Mouse (Mus musculus) embryonic stem cell, embryonic (primary cell): ENCODE data around the gene Paqr7.

Experiments
- CTCF ChIA-PET, 4 experiments: fragments of 300-600 bp in 2 of 4; fragments of 350-600 bp in 2 of 4; sonication (Branson Sonifier 250); formaldehyde crosslinking; loops; one replicate each; lab custom pipeline; 2022; ENCODE audit warnings: inconsistent platforms in 2 of 4; lab: Charles Lee
- POLR2A ChIA-PET, 4 experiments: fragments of 300-600 bp in 2 of 4; fragments of 350-600 bp in 2 of 4; sonication (Branson Sonifier 250); formaldehyde crosslinking; loops; one replicate each; lab custom pipeline; 2022; ENCODE audit warnings: antibody characterized with exemption in 4 of 4, inconsistent platforms in 1 of 4; lab: Charles Lee

Paqr7 gene

GRCm38 (mm10) chr4:134496595-134497210 lies at the start of gene Paqr7:
TSS of gene Paqr7 (plus strand) at chr4:134496697.
- CTCF ChIA-PET = interaction anchor here in 3 of 4 experiments (0.5 to 3.1 kb wide), 16 partner anchors 9 to 297 kb away, joined by 3 to 14 read pairs (median 4); partner anchors contain the start of genes Aunip (in 2 of the 3) and Pafah2 (in 1 of the 3)
- POLR2A ChIA-PET = interaction anchor here in 3 of 4 experiments (0.6 to 6.6 kb wide), 30 partner anchors 9 to 310 kb away, joined by 3 to 50 read pairs (median 5); partner anchors contain the start of genes Aunip (in 2 of the 3), Cep85 (in 1 of the 3), Pafah2 (in 1 of the 3) and Stmn1 (in 1 of the 3)

GRCm38 (mm10) chr4:134447966-134448365 lies 48.5 kb upstream of the Paqr7 start:
- ChIA-PET POLR2A (interaction anchor here in 3 of 4 experiments (0.6 to 8.0 kb wide), 17 partner anchors 8 to 332 kb away, joined by 3 to 96 read pairs (median 5); partner anchors contain the start of gene Stmn1 (in 2 of the 3)), CTCF (interaction anchor here in 2 of 4 experiments (0.9 to 1.8 kb wide), 6 partner anchors 11 to 52 kb away, joined by 3 to 10 read pairs (median 6); partner anchors contain the start of gene Pafah2 (in 1 of the 2))

- ChIA-PET CTCF (interaction anchor here in 3 of 4 experiments (0.5 to 1.6 kb wide), 8 partner anchors 19 to 1621 kb away, joined by 3 to 7 read pairs (median 4); partner anchors contain the start of gene Pafah2 (in 1 of the 3)), POLR2A (interaction anchor here in 2 of 4 experiments (0.8 to 8.0 kb wide), 23 partner anchors 8 to 473 kb away, joined by 3 to 96 read pairs (median 5); partner anchors contain the start of genes Aunip (in 2 of the 2), Stmn1 (in 2 of the 2), Pafah2 (in 1 of the 2) and Rsrp1 (in 1 of the 2))
Observed at GRCm38 (mm10) chr4:134449595-134450391, 46.7 kb upstream of the Paqr7 start.

GRCm38 (mm10) chr4:134450392-134451195 lies 45.9 kb upstream of the Paqr7 start:
- CTCF ChIA-PET = interaction anchor here in 3 of 4 experiments (0.6 to 1.6 kb wide), 7 partner anchors 20 to 106 kb away, joined by 3 to 7 read pairs (median 5); partner anchors contain the start of gene Pafah2 (in 1 of the 3)
- POLR2A ChIA-PET = interaction anchor here in 2 of 4 experiments (0.9 to 8.0 kb wide), 21 partner anchors 8 to 473 kb away, joined by 3 to 96 read pairs (median 5); partner anchors contain the start of genes Aunip (in 2 of the 2), Stmn1 (in 2 of the 2), Pafah2 (in 1 of the 2) and Rsrp1 (in 1 of the 2)

GRCm38 (mm10) chr4:134451484-134451883 lies 45.0 kb upstream of the Paqr7 start:
- ChIA-PET POLR2A (interaction anchor here in 3 of 4 experiments (0.6 to 8.0 kb wide), 11 partner anchors 10 to 1937 kb away, joined by 3 to 96 read pairs (median 5); partner anchors contain the start of gene Stmn1 (in 1 of the 3)), CTCF (no interaction called here)

- ChIA-PET CTCF (interaction anchor here in 2 of 4 experiments (0.6 to 1.9 kb wide), 4 partner anchors 42 to 90 kb away, joined by 3 to 5 read pairs (median 4); partner anchors contain the start of gene Pafah2 (in 1 of the 2)), POLR2A (interaction anchor here in 3 of 4 experiments (0.7 to 3.3 kb wide), 20 partner anchors 8 to 103 kb away, joined by 3 to 19 read pairs (median 4); partner anchors contain the start of gene Stmn1 (in 1 of the 3))
Observed at GRCm38 (mm10) chr4:134453619-134454400, 42.7 kb upstream of the Paqr7 start.

GRCm38 (mm10) chr4:134455310-134455709 lies 41.2 kb upstream of the Paqr7 start:
- POLR2A ChIA-PET = interaction anchor here in 2 of 4 experiments (0.9 to 3.3 kb wide), 8 partner anchors 9 to 73 kb away, joined by 3 to 32 read pairs (median 4); partner anchors contain the start of gene Stmn1 (in 2 of the 2)
- CTCF ChIA-PET = interaction anchor here in 1 of 4 experiments (0.6 to 1.7 kb wide), 3 partner anchors 19 to 423 kb away, joined by 3 to 4 read pairs (median 4); no protein-coding TSS in a partner anchor

GRCm38 (mm10) chr4:134457130-134457825 lies 39.2 kb upstream of the Paqr7 start:
- ChIA-PET CTCF (interaction anchor here in 2 of 4 experiments (0.5 to 0.9 kb wide), 4 partner anchors 21 to 49 kb away, joined by 3 to 13 read pairs (median 4); no protein-coding TSS in a partner anchor), POLR2A (interaction anchor here in 3 of 4 experiments (0.7 to 3.3 kb wide), 16 partner anchors 10 to 466 kb away, joined by 3 to 50 read pairs (median 4); partner anchors contain the start of genes Stmn1 (in 3 of the 3), Pafah2 (in 1 of the 3) and Rsrp1 (in 1 of the 3))

- ChIA-PET CTCF (interaction anchor here in 2 of 4 experiments (0.6 to 1.6 kb wide), 2 partner anchors 19 to 799 kb away, joined by 3 to 7 read pairs; no protein-coding TSS in a partner anchor), POLR2A (interaction anchor here in 2 of 4 experiments (0.6 to 3.3 kb wide), 10 partner anchors 9 to 325 kb away, joined by 3 to 50 read pairs (median 4); partner anchors contain the start of gene Stmn1 (in 1 of the 2))
Observed at GRCm38 (mm10) chr4:134458856-134459255, 37.6 kb upstream of the Paqr7 start.

- ChIA-PET CTCF (interaction anchor here in 1 of 4 experiments (1.6 kb wide), 1 partner anchor 18 kb away, joined by 7 read pairs; no protein-coding TSS in a partner anchor), POLR2A (interaction anchor here in 2 of 4 experiments (0.5 to 0.8 kb wide), 4 partner anchors 10 to 385 kb away, joined by 3 read pairs; partner anchors contain the start of gene Paqr7 (in 1 of the 2))
Observed at GRCm38 (mm10) chr4:134460277-134460676, 36.2 kb upstream of the Paqr7 start.

GRCm38 (mm10) chr4:134461252-134461651 lies 35.2 kb upstream of the Paqr7 start:
- ChIA-PET POLR2A (interaction anchor here in 2 of 4 experiments (0.6 to 1.0 kb wide), 3 partner anchors 9 to 52 kb away, joined by 3 to 5 read pairs (median 3); no protein-coding TSS in a partner anchor), CTCF (interaction anchor here in 2 of 4 experiments (1.0 kb wide), 2 partner anchors 15 to 50 kb away, joined by 3 read pairs; no protein-coding TSS in a partner anchor)

GRCm38 (mm10) chr4:134465789-134466188 lies 30.7 kb upstream of the Paqr7 start:
- ChIA-PET POLR2A (interaction anchor here in 3 of 4 experiments (0.5 to 14.9 kb wide), 15 partner anchors 8 to 1215 kb away, joined by 3 to 261 read pairs (median 15); partner anchors contain the start of gene Pafah2 (in 1 of the 3)), CTCF (interaction anchor here in 2 of 4 experiments (1.0 to 1.3 kb wide), 2 partner anchors 12 to 13 kb away, joined by 3 to 7 read pairs; no protein-coding TSS in a partner anchor)

GRCm38 (mm10) chr4:134466381-134467262 lies 29.9 kb upstream of the Paqr7 start:
- ChIA-PET CTCF (interaction anchor here in 3 of 4 experiments (0.8 to 3.0 kb wide), 8 partner anchors 11 to 280 kb away, joined by 3 to 24 read pairs (median 4); partner anchors contain the start of genes Cep85 (in 1 of the 3) and Pafah2 (in 1 of the 3)), POLR2A (interaction anchor here (0.5 to 14.9 kb wide), 45 partner anchors 9 to 1680 kb away, joined by 3 to 261 read pairs (median 6); partner anchors contain the start of genes Pafah2 (in 3 of the 4), Cep85 (in 1 of the 4), Paqr7 (in 1 of the 4) and Pdik1l (in 1 of the 4))
